Mouse (Mus musculus): Measurements from ENCODE around the gene Myoz1.

DNA sequence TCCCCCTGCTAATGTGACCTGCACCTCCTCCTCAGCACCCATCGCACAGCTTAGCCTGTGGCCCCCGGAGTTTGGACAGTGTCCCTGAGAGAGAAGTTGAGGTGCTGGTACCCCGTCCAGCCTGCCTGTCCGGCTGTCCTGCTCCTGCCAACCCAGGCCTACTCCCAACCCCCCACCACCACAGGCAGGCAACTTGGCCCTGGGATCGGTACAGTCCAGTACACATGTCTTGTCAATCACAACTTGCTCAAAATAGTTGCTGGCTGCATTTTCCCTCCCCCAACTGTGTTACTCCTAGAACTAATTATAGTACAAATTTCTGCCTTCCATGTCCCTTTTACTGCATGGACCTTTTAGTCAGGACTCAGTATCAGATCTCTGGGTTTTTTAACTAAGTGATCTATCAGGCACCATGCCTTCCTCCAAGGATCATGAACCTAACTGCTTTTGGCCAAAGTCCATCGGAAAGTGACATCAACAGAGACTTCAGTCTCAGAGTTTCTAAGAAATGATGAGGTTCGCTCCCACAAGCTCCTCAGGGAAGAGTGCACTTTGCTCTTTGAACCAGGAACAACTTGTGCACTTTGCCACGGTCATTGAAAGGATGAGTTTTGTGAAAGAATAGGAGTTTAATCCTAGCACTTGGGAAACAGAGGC lies 11.9 kb upstream of the Myoz1 start, which contains the start of gene Synpo2l:
- TF ChIP-seq BHLHE40 (IDR thresholded peaks at IDR 0.05; ENCODE audit: low read depth, low read length) (no peak), EP300 (IDR thresholded peaks at IDR 0.05; ENCODE audit: low read length) (no peak), USF1 (IDR thresholded peaks at IDR 0.05; ENCODE audit: low read depth, low read length) (no peak), TBP (conservative IDR thresholded peaks at IDR 0.05; ENCODE audit: low read depth, low read length) (no peak), CTCF (conservative IDR thresholded peaks at IDR 0.05 in 1 of 2, IDR thresholded peaks at IDR 0.05 in 1 of 2; ENCODE audit: low read depth in 2 of 2, low read length in 2 of 2) (no peak), ZC3H11A (IDR thresholded peaks at IDR 0.05; ENCODE audit: low read depth, low read length) (no peak), KAT2A (IDR thresholded peaks at IDR 0.05; ENCODE audit: insufficient replicate concordance, low read length) (no peak), ZNF384 (IDR thresholded peaks at IDR 0.05; ENCODE audit: low read depth, low read length) (no peak), E2F4 (IDR thresholded peaks at IDR 0.05; ENCODE audit: insufficient replicate concordance, low read depth, low read length) (no peak)
